Comparison of ENCODE assay signal across 10 mouse cellular contexts in the genomic region with DNA sequence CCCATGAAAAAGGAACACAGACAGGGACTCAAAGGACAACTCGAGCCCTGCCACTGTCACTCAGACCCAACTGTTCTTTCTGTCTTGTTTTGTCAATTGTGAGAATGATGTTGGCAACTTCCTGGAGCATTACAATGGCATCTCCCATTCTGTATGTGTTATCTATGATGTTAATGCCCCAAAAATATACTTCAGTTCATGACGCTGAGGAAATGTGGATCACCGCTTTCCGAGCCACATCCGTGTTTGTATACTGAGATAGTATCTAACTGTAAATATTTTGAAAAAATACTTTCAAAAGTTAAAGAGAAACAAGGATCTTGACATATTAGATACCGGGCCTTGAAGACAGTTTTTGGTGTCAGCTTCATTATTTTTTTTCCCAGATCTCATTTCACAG. TPM values are rescaled to one million over a fixed set of nuclear protein-coding genes. Genes with fewer than 3 reads are reported as not detected.
DNase-seq lines count a peak whose midpoint lies in the region; ATAC-seq and TF ChIP-seq lines count a peak whose summit lies in the region.
"Had no signal": no experiment of that assay in that cellular context is flagged by ENCODE, and none has a peak within 500 bp of the region (broad histone marks: within the 10 kb centered on the region; RNA-seq: fewer than 3 reads in every experiment).

No protein-coding gene starts in this region.

- no peak overlapping the region for H3K27ac ChIP-seq in kidney, embryonic 14.5 days (ENCODE audit: low read depth, low read length)
- H3K27ac ChIP-seq in limb, embryonic 12.5 days: no peak overlapping the region

- intact Hi-C loops in left cerebral cortex, postnatal 14 days (cut with DNase I): no loop called here

- peak overlapping the region; percentile 92; the same call in 1 of the 2 replicates for H3K4me3 ChIP-seq in kidney, embryonic 14.5 days (ENCODE audit: low read length)
- peak overlapping the region; percentile 3 for H3K4me3 ChIP-seq in C2C12 (ENCODE audit: insufficient read depth, poor library complexity, severe bottlenecking)
- peak overlapping the region; percentile 91; the same call in 1 of the 2 replicates for H3K4me3 ChIP-seq in limb, embryonic 12.5 days (replicated peaks)

- H3K4me1 ChIP-seq in kidney, embryonic 14.5 days (ENCODE audit: control insufficient read depth, insufficient read depth, low read length): peaks cover 15% of the 10 kb centered on the region
- H3K4me1 ChIP-seq in limb, embryonic 12.5 days (replicated peaks): peaks cover 24% of the 10 kb centered on the region

- H3ac ChIP-seq in C2C12 (ENCODE audit: control insufficient read depth, insufficient read length, low read depth): no peak overlapping the region

- ATAC-seq in kidney, embryonic 14.5 days (ENCODE audit: low FRiP score, low TSS enrichment): no peak
- ATAC-seq in limb, embryonic 12.5 days (ENCODE audit: insufficient number of reproducible peaks, insufficient read depth, low FRiP score, low TSS enrichment, low read depth): no peak
- ATAC-seq: Patski had no signal

- peaks cover 25% of the 10 kb centered on the region for H3K79me3 ChIP-seq in C2C12 (ENCODE audit: low read depth)

- H3K36me3 ChIP-seq in kidney, embryonic 14.5 days (ENCODE audit: control insufficient read depth, insufficient read depth, low read length): peaks cover 44% of the 10 kb centered on the region
- peaks cover 42% of the 10 kb centered on the region for H3K36me3 ChIP-seq in C2C12 (ENCODE audit: control insufficient read depth, insufficient read depth)
- peaks cover 39% of the 10 kb centered on the region for H3K36me3 ChIP-seq in limb, embryonic 12.5 days

- WGBS in kidney, embryonic 14.5 days: 83% methylated on average over 6 of the region's 6 CpGs
- WGBS in limb, embryonic 12.5 days: 92% methylated on average over 6 of the region's 6 CpGs

- no peak for TF ChIP-seq CTCF in C2C12 (IDR thresholded peaks at IDR 0.05; ENCODE audit: control insufficient read depth, insufficient read depth, insufficient read length)

- peak overlapping the region; percentile 90; the same call in 1 of the 2 replicates for H3K4me2 ChIP-seq in kidney, embryonic 14.5 days (replicated peaks; ENCODE audit: low read depth, low read length)
- H3K4me2 ChIP-seq in limb, embryonic 12.5 days: peak overlapping the region; percentile 91; the same call in 1 of the 2 replicates

- no peaks in the 10 kb centered on the region for H3K9me3 ChIP-seq in kidney, embryonic 14.5 days (ENCODE audit: control insufficient read depth, low read length)
- no peaks in the 10 kb centered on the region for H3K9me3 ChIP-seq in limb, embryonic 12.5 days

- DNase-seq in kidney, adult 18-20 months: no peak
- peak; percentile 43 for DNase-seq in 416B (ENCODE audit: low read depth)
- no peak for DNase-seq in left cerebral cortex, postnatal 14 days (ENCODE audit: low spot score in 2 of 2)
- DNase-seq in right cerebral cortex, adult 18-20 months: no peak
- DNase-seq: cerebellum, adult 9-11 months; layer of hippocampus, postnatal 36 days had no signal

- H3K9ac ChIP-seq in kidney, embryonic 14.5 days (ENCODE audit: low read depth, low read length): no peak overlapping the region
- 0 out of 2 replicates have a peak overlapping the region, but pooled peaks have one; percentile 9 for H3K9ac ChIP-seq in limb, embryonic 12.5 days (replicated peaks)

- peaks cover 38% of the 10 kb centered on the region for H3K79me2 ChIP-seq in C2C12 (ENCODE audit: control insufficient read depth, insufficient read depth)

- H3K27me3 ChIP-seq in kidney, embryonic 14.5 days (ENCODE audit: control insufficient read depth, insufficient read depth, low read length): no peaks in the 10 kb centered on the region
- H3K27me3 ChIP-seq in C2C12 (ENCODE audit: control insufficient read depth, insufficient read depth, insufficient read length): no peaks in the 10 kb centered on the region
- no peaks in the 10 kb centered on the region for H3K27me3 ChIP-seq in limb, embryonic 12.5 days
- H3K27me3 ChIP-seq: Patski had no signal

TF ChIP-seq in C2C12, 6 proteins besides CTCF, POLR2A, EP300 and RAD21:
- TF ChIP-seq MAX (IDR thresholded peaks at IDR 0.05) (no peak), MYOG (IDR thresholded peaks at IDR 0.05; ENCODE audit: control insufficient read depth, extremely low read depth, insufficient read length) (no peak), FOSL1 (IDR thresholded peaks at IDR 0.05; ENCODE audit: insufficient read depth, low read length, poor library complexity, severe bottlenecking) (no peak), USF1 (IDR thresholded peaks at IDR 0.05; ENCODE audit: low read depth) (no peak), CEBPB (IDR thresholded peaks at IDR 0.05; ENCODE audit: low read depth) (no peak), MYOD1 (IDR thresholded peaks at IDR 0.05; ENCODE audit: control insufficient read depth, insufficient read length, low read depth) (no peak)

RNA-seq across cellular contexts. Expression of gene Cenpf, which starts 1.9 kb away (rescaled TPM):
- 87.3 and 98.8 TPM in 2 replicates for polyA plus RNA-seq in kidney, embryonic 14.5 days (2014; fragmentation: Nextera tagmentation; extraction: Ambion mirVana)
- polyA plus RNA-seq in C2C12 (2012; fragmentation: generic; extraction: Trizol): 5.4 TPM
- polyA plus RNA-seq in limb, embryonic 12.5 days (2016; fragmentation: Nextera tagmentation; extraction: Ambion mirVana): 100 and 101 TPM in 2 replicates
- 1 to 10 TPM; 1.4 to 1.6 TPM for total RNA-seq in left cerebral cortex, postnatal 14 days (2021)

RNA-seq across cellular contexts. Expression of gene Ptpn14, which starts 42.0 kb away (rescaled TPM):
- polyA plus RNA-seq in kidney, embryonic 14.5 days (2014; fragmentation: Nextera tagmentation; extraction: Ambion mirVana): 13.3 and 21.1 TPM in 2 replicates
- 23.4 TPM for polyA plus RNA-seq in C2C12 (2012; fragmentation: generic; extraction: Trizol)
- polyA plus RNA-seq in limb, embryonic 12.5 days (2016; fragmentation: Nextera tagmentation; extraction: Ambion mirVana): 9.6 and 11.4 TPM in 2 replicates
- total RNA-seq in left cerebral cortex, postnatal 14 days (2021): 10 to 100 TPM; 10.3 to 11.5 TPM

Comparison
In these comparisons a context has a peak if more than half of its experiments do, and no peak if none do; other contexts are left out.
1. H3K4me3 ChIP-seq: peak in every context shown above with its lines; median percentile 92 in kidney, embryonic 14.5 days; 91 in limb, embryonic 12.5 days; 3 in C2C12.
2. RNA of gene Cenpf, which starts 1.9 kb away (polyA plus RNA-seq): 100 to 101 TPM in limb, embryonic 12.5 days and 87.3 to 98.8 TPM in kidney, embryonic 14.5 days; 5.4 TPM in C2C12 (single experiment); every median in the first group is over 10 times any median in the second.